ENCODE assay signal across 1 mouse cellular context in genomic region chr15:94602441-94602840, GRCm38 (mm10).
A peak's percentile ranks its signal among the peaks of the same experiment; 100 is the strongest.
TF ChIP-seq lines count a peak whose summit lies in the region.

No protein-coding gene starts in this region.

TF ChIP-seq in MEL, 35 proteins besides CTCF, POLR2A, EP300 and RAD21:
- TF ChIP-seq MYC (IDR thresholded peaks at IDR 0.05; ENCODE audit: low read depth, low read length) = peak; percentile 37; the same call in 1 of the 2 replicates
- TF ChIP-seq MEF2A (IDR thresholded peaks at IDR 0.05; ENCODE audit: extremely low read depth, insufficient replicate concordance, low read depth, low read length, poor library complexity, severe bottlenecking) = peak; percentile 58; the same call in 1 of the 2 replicates
- TF ChIP-seq NELFE (IDR thresholded peaks at IDR 0.05; ENCODE audit: low read depth, low read length) = no peak
- no peak for TF ChIP-seq CHD2 (IDR thresholded peaks at IDR 0.05; ENCODE audit: low read length)
- TF ChIP-seq MAFK (IDR thresholded peaks at IDR 0.05; ENCODE audit: borderline replicate concordance, low read depth, low read length) = peak; percentile 35; the same call in 1 of the 2 replicates
